Mouse (Mus musculus): Measurements from ENCODE around the gene Sh3bp5.

The Sh3bp5 gene

DNA sequence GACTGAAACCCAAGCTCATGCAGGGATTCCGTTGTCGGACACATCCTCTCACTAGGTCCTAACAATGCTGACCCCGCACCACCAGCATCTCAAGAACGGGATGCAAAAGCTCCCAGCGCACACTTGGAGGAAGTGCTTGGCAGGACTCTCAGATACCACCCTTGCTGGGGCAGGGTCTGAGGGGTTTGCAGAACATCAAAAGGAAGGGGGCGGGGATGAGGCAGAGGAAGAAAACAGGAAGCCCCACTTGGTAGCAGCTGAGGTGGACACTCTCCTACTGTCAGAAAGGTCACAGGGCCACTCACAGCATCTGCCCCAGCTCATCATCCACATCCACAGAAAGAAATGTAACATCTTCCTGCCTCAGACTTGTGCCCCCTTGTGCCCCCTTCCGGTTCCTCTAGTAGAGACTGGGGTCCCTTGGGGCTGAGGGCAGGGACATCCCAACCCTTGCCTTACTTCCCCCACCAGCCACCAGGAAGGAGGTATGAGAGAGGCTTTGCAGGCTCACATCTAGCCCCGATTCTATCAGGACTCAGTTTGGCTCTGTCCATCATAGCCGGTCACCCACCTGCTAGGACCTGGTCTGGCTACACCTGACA, 25.7 kb downstream of the Sh3bp5 start:
- no peak for DNase-seq (ENCODE audit: low read depth, low spot score)

GRCm38 (mm10) chr14:31408666-31409065, 27.2 kb downstream of the Sh3bp5 start:
- DNase-seq (ENCODE audit: low read depth, low spot score) = no peak

DNA sequence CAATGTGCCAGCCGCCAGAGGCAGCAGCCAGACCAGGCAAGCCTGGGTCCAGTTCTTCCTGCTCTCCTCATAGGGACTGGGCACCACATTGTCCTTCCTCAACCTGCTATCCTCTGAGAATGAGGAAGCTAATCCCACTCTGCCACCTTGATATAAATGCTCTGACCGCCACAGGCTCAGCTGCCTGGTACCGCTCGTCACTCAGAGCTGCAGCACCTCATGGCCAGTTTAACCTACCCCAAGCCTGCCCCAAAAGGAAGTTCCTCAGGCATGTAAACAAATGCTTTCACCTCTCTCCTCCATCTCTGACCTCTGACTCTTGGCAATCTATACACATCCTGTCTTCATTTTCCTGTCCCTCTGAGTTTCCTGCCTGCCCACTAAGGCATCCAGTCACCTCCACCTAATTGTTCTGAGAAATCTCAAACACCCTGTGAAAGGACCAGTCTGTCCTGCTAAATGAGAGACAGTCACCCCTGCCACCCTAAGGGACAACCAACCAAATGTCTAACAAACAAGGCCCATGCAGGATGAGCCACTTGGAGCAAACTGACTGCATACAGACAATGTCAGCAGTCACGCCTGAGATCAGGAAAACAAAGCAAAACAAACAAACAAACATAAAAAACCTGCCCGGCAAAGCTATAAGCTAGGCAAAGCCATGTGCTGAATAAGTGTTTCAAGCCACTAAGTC, 27.8 kb downstream of the Sh3bp5 start:
- DNase-seq (ENCODE audit: low read depth, low spot score) = no peak

- DNase-seq (ENCODE audit: low read depth, low spot score) = no peak
Measured at GRCm38 (mm10) chr14:31407208-31407607, 28.7 kb downstream of the Sh3bp5 start.

- no peak for DNase-seq (ENCODE audit: low read depth, low spot score)
Measured at GRCm38 (mm10) chr14:31406154-31406810, 29.6 kb downstream of the Sh3bp5 start.

DNA sequence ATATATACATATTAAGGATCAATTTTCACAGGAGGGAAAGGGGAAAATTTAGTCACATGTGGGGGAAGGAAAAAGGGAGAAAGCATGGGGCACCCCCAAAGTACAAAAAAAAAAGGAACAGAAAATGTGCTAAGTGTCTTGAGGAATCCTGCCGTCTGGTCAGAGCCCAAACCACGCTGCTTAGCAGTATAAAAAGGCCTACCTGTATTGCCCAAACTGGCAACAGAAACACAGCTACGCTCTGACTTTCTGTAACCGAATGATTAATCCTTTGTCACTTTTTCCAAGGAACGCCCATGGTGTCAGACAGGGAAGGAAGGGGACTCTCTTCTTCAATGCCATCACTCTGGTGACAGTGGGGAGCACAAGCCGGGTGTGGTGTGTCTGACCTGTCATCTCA, 30.2 kb downstream of the Sh3bp5 start:
- DNase-seq (ENCODE audit: low read depth, low spot score) = no peak

DNA sequence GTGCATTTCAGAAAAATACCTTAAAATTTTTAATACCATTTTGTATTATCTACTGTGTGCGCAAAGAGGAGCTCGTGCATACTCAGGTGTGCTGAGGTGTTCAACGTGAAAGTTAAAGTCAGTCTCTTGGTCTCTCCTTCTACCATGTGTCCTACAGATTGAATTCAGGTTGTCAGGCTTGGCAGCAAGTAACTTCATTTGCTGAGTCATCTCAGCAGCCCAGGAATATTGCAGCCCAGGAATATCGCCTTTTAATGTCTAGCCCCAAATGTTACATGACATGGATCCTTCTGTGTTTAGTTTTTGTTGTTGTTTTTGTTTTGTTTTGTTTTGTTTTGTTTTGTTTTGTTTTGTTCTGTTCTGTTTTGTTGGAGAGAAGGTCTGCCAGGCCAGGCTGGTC, 31.2 kb downstream of the Sh3bp5 start:
- DNase-seq (ENCODE audit: low read depth, low spot score) = peak; percentile 38

DNA sequence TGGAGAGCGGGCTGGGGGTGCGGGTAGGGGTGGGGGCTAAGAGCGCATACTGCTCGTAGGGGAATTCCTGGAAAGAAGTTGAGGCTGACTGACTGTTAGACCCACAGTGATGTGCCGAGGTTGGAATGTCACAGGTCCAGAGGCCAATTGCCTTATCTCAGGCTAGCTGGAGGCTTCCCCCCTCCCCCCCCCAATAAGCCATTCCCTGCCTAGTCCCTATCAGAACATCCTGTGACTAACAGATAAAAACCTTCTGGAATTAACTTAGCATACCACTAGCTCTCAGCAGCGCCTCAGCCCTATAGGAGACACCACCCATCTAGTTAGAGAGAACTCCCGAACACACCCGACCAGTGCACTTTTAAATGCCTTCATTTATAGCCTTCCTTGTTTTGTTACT, 31.9 kb downstream of the Sh3bp5 start:
- peak; percentile 52 for DNase-seq (ENCODE audit: low read depth, low spot score)

DNA sequence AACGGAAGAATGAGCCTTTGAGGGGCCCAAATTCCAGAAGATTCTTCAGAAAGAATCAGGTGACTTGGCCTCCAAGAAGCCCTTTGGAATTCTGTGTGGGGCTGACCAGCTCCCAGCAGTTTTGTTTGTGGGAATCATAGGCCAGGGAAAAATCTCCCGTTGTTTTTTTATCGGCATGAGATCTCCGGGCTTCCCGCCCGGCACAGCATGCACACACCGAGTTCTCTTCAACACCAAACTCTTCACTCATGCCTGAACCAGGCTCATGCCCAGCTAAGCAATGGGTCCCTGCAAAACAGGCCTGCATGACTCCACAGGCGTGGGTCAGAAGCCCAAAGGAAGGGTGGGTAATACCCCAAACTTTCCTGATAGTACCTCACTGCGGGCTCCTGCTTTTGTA, 32.3 kb downstream of the Sh3bp5 start:
- DNase-seq (ENCODE audit: low read depth, low spot score) = no peak

DNA sequence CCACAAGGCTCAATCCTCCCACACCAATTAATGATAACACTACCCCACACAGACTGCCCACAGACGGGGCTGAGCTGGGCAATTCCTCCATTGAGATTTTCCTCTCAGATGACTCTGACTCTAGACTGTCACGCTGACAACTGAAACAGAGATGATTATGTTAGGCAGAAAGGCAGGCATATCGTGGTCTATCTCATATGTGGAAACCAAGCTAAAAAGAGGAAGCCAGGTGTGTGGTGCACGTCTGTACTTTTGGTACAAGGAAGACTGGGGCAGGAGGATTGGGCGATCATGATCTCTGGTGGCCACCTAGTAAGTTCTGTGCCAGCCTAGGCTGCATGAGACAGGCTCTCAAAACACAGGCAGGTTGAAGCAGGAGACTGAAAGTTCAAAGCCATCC, 33.2 kb downstream of the Sh3bp5 start:
- DNase-seq (ENCODE audit: low read depth, low spot score) = no peak

DNA sequence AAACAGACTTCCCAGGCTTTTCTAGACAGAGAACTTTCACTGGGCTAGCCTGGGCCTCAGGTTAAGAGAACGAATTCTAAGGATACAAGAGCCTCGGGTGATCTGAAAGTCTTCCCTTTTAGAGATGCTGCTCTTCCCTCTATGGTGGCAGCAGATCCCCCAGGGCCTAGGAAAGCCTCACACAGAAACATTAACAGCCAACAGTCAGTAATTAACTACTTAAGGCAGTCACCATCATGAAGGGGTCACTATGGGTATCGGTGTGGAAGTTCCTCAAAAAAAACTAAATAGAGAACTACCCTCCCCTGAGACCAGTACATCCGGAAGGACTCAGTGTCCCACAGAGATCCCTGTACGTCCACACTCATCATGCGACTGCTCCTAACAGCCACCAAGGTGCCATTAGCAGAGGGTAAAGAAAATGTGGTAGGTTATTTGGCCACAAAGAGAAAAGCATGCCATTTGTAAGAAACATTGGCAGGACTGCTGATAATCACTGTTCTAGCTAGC, 33.9 kb downstream of the Sh3bp5 start:
- DNase-seq (ENCODE audit: low read depth, low spot score) = no peak

- no peak for DNase-seq (ENCODE audit: low read depth, low spot score)
Measured at GRCm38 (mm10) chr14:31400896-31401295, 35.0 kb downstream of the Sh3bp5 start.

GRCm38 (mm10) chr14:31400246-31400645, 35.6 kb downstream of the Sh3bp5 start:
- DNase-seq (ENCODE audit: low read depth, low spot score) = no peak

GRCm38 (mm10) chr14:31399271-31399670, 36.6 kb downstream of the Sh3bp5 start:
- no peak for DNase-seq (ENCODE audit: low read depth, low spot score)

DNA sequence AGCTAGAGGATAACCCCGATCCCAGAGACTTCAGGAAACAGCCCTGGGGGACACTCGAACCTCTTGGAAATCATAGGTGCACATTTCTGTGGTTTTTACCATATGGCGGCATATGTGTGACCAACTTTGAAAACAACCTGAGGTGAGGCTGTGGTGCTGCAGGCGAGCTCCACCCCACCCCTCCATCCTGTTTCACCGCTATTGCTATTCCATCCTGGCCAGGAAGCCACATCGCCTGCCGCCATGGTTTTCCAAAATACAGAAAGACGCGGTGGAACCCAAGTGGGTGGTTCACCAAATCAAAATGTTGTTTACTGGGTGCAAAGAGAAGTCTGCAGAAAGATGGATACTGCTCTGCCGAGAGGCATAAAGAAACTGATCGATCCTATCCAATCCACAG, 37.1 kb downstream of the Sh3bp5 start:
- no peak for DNase-seq (ENCODE audit: low read depth, low spot score)

DNA sequence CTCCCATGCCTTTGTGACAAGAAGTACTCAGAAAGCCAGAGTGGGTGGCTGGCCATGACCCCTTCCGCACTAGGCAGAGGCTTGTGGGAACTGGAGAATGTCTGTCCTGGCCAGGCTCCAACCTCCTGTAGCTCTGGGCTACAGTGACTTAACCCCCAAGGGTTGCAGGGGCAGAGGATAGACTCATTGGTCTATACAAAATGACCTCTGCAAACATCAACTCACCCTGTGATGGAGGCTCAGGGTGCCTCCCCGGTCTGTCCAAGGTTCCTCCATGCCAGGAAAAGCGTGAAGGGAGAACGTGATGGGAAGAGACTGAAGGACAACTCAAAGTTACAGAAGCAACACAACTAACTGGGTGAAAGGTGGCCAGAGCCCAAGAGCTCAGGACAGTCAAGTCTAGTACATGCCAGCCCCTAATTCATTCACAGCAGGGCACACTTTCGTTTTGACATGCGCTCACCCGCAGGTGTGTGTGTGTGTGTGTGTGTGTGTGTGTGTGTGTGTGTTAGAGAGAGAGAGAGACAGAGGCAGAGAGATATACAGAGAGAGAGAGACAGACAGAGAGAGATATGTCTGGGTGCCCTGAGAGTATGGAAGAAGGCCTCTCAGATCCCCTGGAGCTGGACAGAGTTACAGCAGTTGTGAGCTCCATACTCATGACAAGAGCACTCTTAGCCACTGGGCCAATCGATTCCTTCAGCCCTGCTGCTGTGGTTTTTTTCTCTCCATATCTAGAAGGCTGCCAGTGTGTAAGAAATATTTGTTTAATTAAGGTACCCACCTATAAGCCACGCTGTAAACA, 37.9 kb downstream of the Sh3bp5 start:
- no peak for DNase-seq (ENCODE audit: low read depth, low spot score)

DNA sequence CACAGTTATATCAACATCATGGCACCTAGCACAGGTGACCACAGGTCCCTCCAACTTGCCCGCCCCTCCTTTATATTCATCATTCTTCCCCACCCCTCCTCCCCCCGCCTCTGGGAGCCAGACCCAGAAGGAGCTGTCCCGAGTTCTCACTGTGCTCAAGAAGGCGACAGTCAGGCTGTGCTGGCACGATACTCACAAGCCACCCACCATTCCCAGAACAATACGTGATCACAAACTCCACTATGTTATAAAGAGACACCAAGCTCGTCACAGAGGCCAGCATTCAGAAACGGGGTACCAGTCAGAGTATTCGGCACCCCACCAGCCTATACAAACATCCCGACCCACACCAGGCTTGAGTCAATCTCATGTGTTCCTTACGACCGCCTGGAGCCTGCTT, 38.5 kb downstream of the Sh3bp5 start:
- DNase-seq (ENCODE audit: low read depth, low spot score) = no peak

DNA sequence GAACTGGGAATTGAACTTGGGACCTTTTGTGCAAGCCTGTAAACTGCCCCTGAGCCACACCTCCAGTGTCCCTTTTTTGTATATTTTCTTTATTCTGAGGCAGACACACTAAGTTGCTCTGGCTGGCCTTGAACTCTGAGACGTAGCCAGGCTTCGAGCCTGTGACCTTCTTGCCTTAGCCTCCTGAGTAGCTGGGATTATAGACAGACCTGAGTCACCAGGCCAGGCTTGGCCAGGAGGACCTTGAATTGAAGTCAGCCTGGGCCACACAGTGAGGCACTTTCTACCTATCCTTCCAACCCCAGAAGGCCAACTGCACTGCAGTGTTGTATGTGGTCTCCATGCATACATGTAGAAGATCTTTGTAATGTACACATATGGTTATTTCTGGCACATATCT, 39.5 kb downstream of the Sh3bp5 start:
- no peak for DNase-seq (ENCODE audit: low read depth, low spot score)

GRCm38 (mm10) chr14:31395629-31396199, 40.2 kb downstream of the Sh3bp5 start:
- DNase-seq (ENCODE audit: low read depth, low spot score) = no peak

- DNase-seq (ENCODE audit: low read depth, low spot score) = no peak
Measured at GRCm38 (mm10) chr14:31394822-31395532, 40.9 kb downstream of the Sh3bp5 start.
